Mouse (Mus musculus): ENCODE data around the gene Tmem163.

Tmem163 gene

GRCm38 (mm10) chr1:127642976-127643769 is 36.2 kb downstream of the Tmem163 start:
- DNase-seq (ENCODE audit: low spot score) = no peak

GRCm38 (mm10) chr1:127637917-127638316 is 41.4 kb downstream of the Tmem163 start:
- DNase-seq (ENCODE audit: low spot score) = no peak

- no peak for DNase-seq (ENCODE audit: low spot score)
Measured at GRCm38 (mm10) chr1:127627151-127627550, 52.2 kb downstream of the Tmem163 start.

- no peak for DNase-seq (ENCODE audit: low spot score)
Measured at GRCm38 (mm10) chr1:127625577-127626362, 53.6 kb downstream of the Tmem163 start.

- DNase-seq (ENCODE audit: low spot score) = no peak
Measured at GRCm38 (mm10) chr1:127622349-127622748, 57.0 kb downstream of the Tmem163 start.

- no peak for DNase-seq (ENCODE audit: low spot score)
Measured at GRCm38 (mm10) chr1:127619036-127619435, 60.3 kb downstream of the Tmem163 start.

GRCm38 (mm10) chr1:127610378-127610777 is 69.0 kb downstream of the Tmem163 start:
- no peak for DNase-seq (ENCODE audit: low spot score)

GRCm38 (mm10) chr1:127609814-127610213 is 69.5 kb downstream of the Tmem163 start:
- DNase-seq (ENCODE audit: low spot score) = no peak

GRCm38 (mm10) chr1:127608326-127608725 is 71.0 kb downstream of the Tmem163 start:
- DNase-seq (ENCODE audit: low spot score) = no peak

GRCm38 (mm10) chr1:127603697-127604631 is 75.4 kb downstream of the Tmem163 start:
- no peak for DNase-seq (ENCODE audit: low spot score)

GRCm38 (mm10) chr1:127596143-127596542 is 83.2 kb downstream of the Tmem163 start:
- DNase-seq (ENCODE audit: low spot score) = no peak

GRCm38 (mm10) chr1:127595735-127596134 is 83.6 kb downstream of the Tmem163 start:
- DNase-seq (ENCODE audit: low spot score) = no peak

- DNase-seq (ENCODE audit: low spot score) = no peak
Measured at GRCm38 (mm10) chr1:127589542-127589941, 89.8 kb downstream of the Tmem163 start.

- no peak for DNase-seq (ENCODE audit: low spot score)
Measured at GRCm38 (mm10) chr1:127587071-127587470, 92.3 kb downstream of the Tmem163 start.

GRCm38 (mm10) chr1:127586156-127586555 is 93.2 kb downstream of the Tmem163 start:
- no peak for DNase-seq (ENCODE audit: low spot score)

- DNase-seq (ENCODE audit: low spot score) = no peak
Measured at GRCm38 (mm10) chr1:127577981-127578380, 101.4 kb downstream of the Tmem163 start.

GRCm38 (mm10) chr1:127577083-127577482 is 102.3 kb downstream of the Tmem163 start:
- DNase-seq (ENCODE audit: low spot score) = no peak

GRCm38 (mm10) chr1:127576563-127576962 is 102.8 kb downstream of the Tmem163 start:
- no peak for DNase-seq (ENCODE audit: low spot score)

- DNase-seq (ENCODE audit: low spot score) = no peak
Measured at GRCm38 (mm10) chr1:127576143-127576542, 103.2 kb downstream of the Tmem163 start.

- DNase-seq (ENCODE audit: low spot score) = no peak
Measured at GRCm38 (mm10) chr1:127575692-127576091, 103.7 kb downstream of the Tmem163 start.

GRCm38 (mm10) chr1:127573186-127573585 is 106.2 kb downstream of the Tmem163 start:
- DNase-seq (ENCODE audit: low spot score) = no peak

- no peak for DNase-seq (ENCODE audit: low spot score)
Measured at GRCm38 (mm10) chr1:127568641-127569040, 110.7 kb downstream of the Tmem163 start.
